ENCODE assay signal across 8 mouse cellular contexts in genomic region chr19:42201696-42202381, GRCm38 (mm10). TPM values are rescaled to one million over a fixed set of nuclear protein-coding genes. Genes with fewer than 3 reads are reported as not detected.
DNase-seq lines count a peak whose midpoint lies in the region; ATAC-seq and TF ChIP-seq lines count a peak whose summit lies in the region.

Gene Sfrp5, minus strand, starts transcription at chr19:42202252.

- peak within 1 kb of the TSS; percentile 25 for H3K4me3 ChIP-seq in lung, embryonic 14.5 days (ENCODE audit: low read depth, low read length)
- H3K4me3 ChIP-seq in lung, adult 2 months (replicated peaks; ENCODE audit: extremely low read depth, low read depth, low read length): no peak within 1 kb of the TSS
- H3K4me3 ChIP-seq in forebrain, embryonic 11.5 days (ENCODE audit: low read depth, low read length): peak within 1 kb of the TSS; percentile 10; the same call in 1 of the 2 replicates
- H3K4me3 ChIP-seq in intestine, embryonic 14.5 days (ENCODE audit: low read depth, low read length): peak within 1 kb of the TSS; percentile 31
- peak within 1 kb of the TSS; percentile 9 for H3K4me3 ChIP-seq in olfactory bulb, adult 2 months (ENCODE audit: insufficient read depth, low read depth, low read length)

- H3K4me1 ChIP-seq in lung, embryonic 14.5 days (ENCODE audit: insufficient read depth): no peaks in the 10 kb centered on the region
- peaks cover 2% of the 10 kb centered on the region; the same call in 1 of the 2 replicates for H3K4me1 ChIP-seq in lung, adult 2 months (ENCODE audit: control insufficient read depth, insufficient read depth, low read length)
- peaks cover 6% of the 10 kb centered on the region; the same call in 1 of the 2 replicates for H3K4me1 ChIP-seq in forebrain, embryonic 11.5 days (replicated peaks; ENCODE audit: control insufficient read depth, insufficient read depth, low read length)
- 0 out of 2 replicates have a peak, but pooled peaks cover 3% of the 10 kb centered on the region for H3K4me1 ChIP-seq in intestine, embryonic 14.5 days (replicated peaks; ENCODE audit: control insufficient read depth, insufficient read depth, low read length)
- H3K4me1 ChIP-seq in olfactory bulb, adult 2 months (ENCODE audit: control insufficient read depth, insufficient read depth, low read length): peaks cover 25% of the 10 kb centered on the region

- TF ChIP-seq CTCF in lung, embryonic 14.5 days (IDR thresholded peaks at IDR 0.05; ENCODE audit: low read depth): no peak
- TF ChIP-seq CTCF in lung, adult 2 months (IDR thresholded peaks at IDR 0.05; ENCODE audit: insufficient read depth, low read length): no peak
- TF ChIP-seq CTCF in olfactory bulb, adult 2 months (IDR thresholded peaks at IDR 0.05; ENCODE audit: insufficient read depth, low read depth, low read length): no peak

- under 1% methylated on average over 57 of the region's 60 CpGs for WGBS in lung, embryonic 14.5 days
- WGBS in lung, adult 2 months: 2% methylated on average over 60 of the region's 60 CpGs
- under 1% methylated on average over 59 of the region's 60 CpGs for WGBS in forebrain, embryonic 11.5 days
- WGBS in intestine, embryonic 14.5 days: 1% methylated on average over 59 of the region's 60 CpGs
- WGBS in olfactory bulb, adult 2 months: 3% methylated on average over 60 of the region's 60 CpGs

- TF ChIP-seq POLR2A in lung, adult 2 months (IDR thresholded peaks at IDR 0.05; ENCODE audit: borderline replicate concordance, extremely low read depth, low read depth, low read length): no peak
- no peak for TF ChIP-seq POLR2A in olfactory bulb, adult 2 months (IDR thresholded peaks at IDR 0.05; ENCODE audit: insufficient read depth, low read depth, low read length)

- peak; percentile 52 for ATAC-seq in lung, embryonic 14.5 days (ENCODE audit: insufficient read depth)
- ATAC-seq in forebrain, embryonic 11.5 days (replicated peaks; ENCODE audit: low FRiP score): no peak
- ATAC-seq in intestine, embryonic 14.5 days (replicated peaks; ENCODE audit: low FRiP score, low TSS enrichment, low read depth): peak; percentile 47; the same call in 1 of the 2 replicates
- ATAC-seq in erythroblast, adult 5-6 weeks (replicated peaks; ENCODE audit: low FRiP score, poor library complexity, severe bottlenecking): no peak

- H3K27ac ChIP-seq in lung, embryonic 14.5 days (ENCODE audit: low read depth): no peak within 1 kb of the TSS
- H3K27ac ChIP-seq in forebrain, embryonic 11.5 days (ENCODE audit: low read depth, low read length): no peak within 1 kb of the TSS
- H3K27ac ChIP-seq in intestine, embryonic 14.5 days (ENCODE audit: low read depth): no peak within 1 kb of the TSS
- no peak within 1 kb of the TSS for H3K27ac ChIP-seq in olfactory bulb, adult 2 months (ENCODE audit: insufficient read depth, low read depth, low read length)

- no peak within 1 kb of the TSS for H3K9ac ChIP-seq in lung, embryonic 14.5 days
- no peak within 1 kb of the TSS; the same call in 1 of the 2 replicates for H3K9ac ChIP-seq in forebrain, embryonic 11.5 days (ENCODE audit: low read length)
- H3K9ac ChIP-seq in intestine, embryonic 14.5 days (ENCODE audit: low read length): 0 out of 2 replicates have a peak within 1 kb of the TSS, but pooled peaks have one; percentile 8

- no peaks in the 10 kb centered on the region; the same call in 1 of the 2 replicates for H3K9me3 ChIP-seq in lung, embryonic 14.5 days (ENCODE audit: low read depth, low read length)
- no peaks in the 10 kb centered on the region for H3K9me3 ChIP-seq in forebrain, embryonic 11.5 days (ENCODE audit: control insufficient read depth, low read length)
- H3K9me3 ChIP-seq in intestine, embryonic 14.5 days (ENCODE audit: control insufficient read depth, low read length): no peaks in the 10 kb centered on the region

- H3K4me2 ChIP-seq in lung, embryonic 14.5 days: peak within 1 kb of the TSS; percentile 53
- H3K4me2 ChIP-seq in forebrain, embryonic 11.5 days (ENCODE audit: low read depth, low read length, severe bottlenecking): peak within 1 kb of the TSS; percentile 18; the same call in 1 of the 2 replicates
- H3K4me2 ChIP-seq in intestine, embryonic 14.5 days (ENCODE audit: low read length): peak within 1 kb of the TSS; percentile 44

- no peaks in the 10 kb centered on the region for H3K36me3 ChIP-seq in lung, embryonic 14.5 days (ENCODE audit: insufficient read depth)
- H3K36me3 ChIP-seq in forebrain, embryonic 11.5 days (ENCODE audit: control insufficient read depth, insufficient read depth, low read length): no peaks in the 10 kb centered on the region
- H3K36me3 ChIP-seq in intestine, embryonic 14.5 days (ENCODE audit: control insufficient read depth, insufficient read depth, low read length): no peaks in the 10 kb centered on the region

- H3K27me3 ChIP-seq in lung, embryonic 14.5 days (ENCODE audit: insufficient read depth, low read length): peaks cover 52% of the 10 kb centered on the region
- peaks cover 43% of the 10 kb centered on the region for H3K27me3 ChIP-seq in forebrain, embryonic 11.5 days (ENCODE audit: control insufficient read depth, insufficient read depth, low read length)
- peaks cover 56% of the 10 kb centered on the region for H3K27me3 ChIP-seq in intestine, embryonic 14.5 days (replicated peaks; ENCODE audit: control insufficient read depth, insufficient read depth, low read length)

- peak; percentile 30 for DNase-seq in lung, embryonic 14.5 days
- DNase-seq in lung, adult 2 months: no peak
- peak; percentile 55 for DNase-seq in forebrain, embryonic 11.5 days (ENCODE audit: low spot score)
- DNase-seq in intestine, embryonic 14.5 days (ENCODE audit: low spot score): peak; percentile 68
- DNase-seq in spleen, postnatal 14 days (ENCODE audit: low spot score in 2 of 2): no peak
- DNase-seq in cerebellum, adult 9-10 months: no peak

RNA-seq across cellular contexts. Expression of gene Sfrp5, which starts in this region (rescaled TPM):
- 0.28 and 1.0 TPM in 2 replicates for polyA plus RNA-seq in lung, embryonic 14.5 days (2014; fragmentation: Nextera tagmentation; extraction: Ambion mirVana)
- 4.9 and 9.4 TPM in 2 replicates for polyA plus RNA-seq in lung, adult 2 months (2012; rRNA removed)
- 0.09 and 0.19 TPM in 2 replicates for polyA plus RNA-seq in forebrain, embryonic 11.5 days (2014; fragmentation: Nextera tagmentation; extraction: Ambion mirVana)
- polyA plus RNA-seq in intestine, embryonic 14.5 days (2014; fragmentation: Nextera tagmentation; extraction: Ambion mirVana): 16.2 and 46.3 TPM in 2 replicates
- polyA plus RNA-seq in olfactory bulb, adult 2 months (2012; ENCODE audit: insufficient read depth, insufficient read length, low replicate concordance, missing spikeins): not detected in 2 replicates
- total RNA-seq in erythroblast, adult 5-6 weeks (2015; ENCODE audit: low replicate concordance): not detected in 2 replicates
- total RNA-seq in erythroblast, adult 5-6 weeks (2017; ENCODE audit: low replicate concordance): not detected in 2 replicates

Comparison
In these comparisons a context has a peak if more than half of its experiments do, and no peak if none do; other contexts are left out.
1. DNase-seq: peak in lung, embryonic 14.5 days (single experiment) and intestine, embryonic 14.5 days (single experiment); none in lung, adult 2 months (single experiment), spleen, postnatal 14 days (0 of 2) and cerebellum, adult 9-10 months (single experiment).
2. Peak in DNase-seq, H3K4me3 ChIP-seq and H3K4me2 ChIP-seq in forebrain, embryonic 11.5 days; RNA of the gene not detected or under 1 TPM.
3. ATAC-seq: peak in lung, embryonic 14.5 days (single experiment) and intestine, embryonic 14.5 days (single experiment); none in forebrain, embryonic 11.5 days (single experiment) and erythroblast, adult 5-6 weeks (single experiment).
4. Peak in every context shown above with its lines, with median percentiles within 50 percentile points of each other: H3K4me2 ChIP-seq.